Mouse (Mus musculus): Measurements from ENCODE around the gene Usp35. TPM values are rescaled to one million over a fixed set of nuclear protein-coding genes. Genes with fewer than 3 reads are reported as not detected.

Usp35 gene
- total RNA-seq, 2 experiments from 2014 or later: 14.7 to 16.2 TPM

- no peak for DNase-seq (ENCODE audit: low spot score in 2 of 2)
Observed at GRCm38 (mm10) chr7:97315656-97316055, 16.2 kb downstream of the Usp35 start.

- no peak for DNase-seq (ENCODE audit: low spot score in 2 of 2)
Observed at GRCm38 (mm10) chr7:97314646-97315045, 17.2 kb downstream of the Usp35 start.

GRCm38 (mm10) chr7:97313364-97313995 lies 18.3 kb downstream of the Usp35 start:
- no peak for DNase-seq (ENCODE audit: low spot score in 2 of 2)

GRCm38 (mm10) chr7:97312856-97313255 lies 19.0 kb downstream of the Usp35 start:
- DNase-seq (ENCODE audit: low spot score in 2 of 2): no peak

- DNase-seq (ENCODE audit: low spot score in 2 of 2): no peak
Observed at GRCm38 (mm10) chr7:97312196-97312595, 19.6 kb downstream of the Usp35 start.

- DNase-seq (ENCODE audit: low spot score in 2 of 2): no peak
Observed at GRCm38 (mm10) chr7:97311620-97312019, 20.2 kb downstream of the Usp35 start.

- no peak for DNase-seq (ENCODE audit: low spot score in 2 of 2)
Observed at GRCm38 (mm10) chr7:97310341-97310635, 21.5 kb downstream of the Usp35 start.

- DNase-seq (ENCODE audit: low spot score in 2 of 2): no peak
Observed at GRCm38 (mm10) chr7:97309461-97310340, 22.1 kb downstream of the Usp35 start.

- DNase-seq (ENCODE audit: low spot score in 2 of 2): no peak
Observed at GRCm38 (mm10) chr7:97307546-97307945, 24.3 kb downstream of the Usp35 start.

GRCm38 (mm10) chr7:97306813-97307212 lies 25.0 kb downstream of the Usp35 start:
- DNase-seq (ENCODE audit: low spot score in 2 of 2): no peak

- no peak for DNase-seq (ENCODE audit: low spot score in 2 of 2)
Observed at GRCm38 (mm10) chr7:97305206-97305605, 26.6 kb downstream of the Usp35 start.

GRCm38 (mm10) chr7:97304471-97304870 lies 27.3 kb downstream of the Usp35 start:
- no peak for DNase-seq (ENCODE audit: low spot score in 2 of 2)

GRCm38 (mm10) chr7:97303614-97304013 lies 28.2 kb downstream of the Usp35 start:
- no peak for DNase-seq (ENCODE audit: low spot score in 2 of 2)

- DNase-seq (ENCODE audit: low spot score in 2 of 2): no peak
Observed at GRCm38 (mm10) chr7:97302876-97303275, 28.9 kb downstream of the Usp35 start.

GRCm38 (mm10) chr7:97302261-97302660 lies 29.6 kb downstream of the Usp35 start:
- no peak for DNase-seq (ENCODE audit: low spot score in 2 of 2)

GRCm38 (mm10) chr7:97301321-97301720 lies 30.5 kb downstream of the Usp35 start:
- no peak for DNase-seq (ENCODE audit: low spot score in 2 of 2)

GRCm38 (mm10) chr7:97300914-97301313 lies 30.9 kb downstream of the Usp35 start:
- no peak for DNase-seq (ENCODE audit: low spot score in 2 of 2)

- no peak for DNase-seq (ENCODE audit: low spot score in 2 of 2)
Observed at GRCm38 (mm10) chr7:97298943-97299342, 32.9 kb downstream of the Usp35 start.

GRCm38 (mm10) chr7:97298279-97298678 lies 33.5 kb downstream of the Usp35 start:
- DNase-seq (ENCODE audit: low spot score in 2 of 2): no peak

GRCm38 (mm10) chr7:97297466-97297865 lies 34.4 kb downstream of the Usp35 start:
- DNase-seq (ENCODE audit: low spot score in 2 of 2): peak; percentile 35 to 84

- DNase-seq (ENCODE audit: low spot score in 2 of 2): no peak
Observed at GRCm38 (mm10) chr7:97296986-97297385, 34.8 kb downstream of the Usp35 start.

GRCm38 (mm10) chr7:97271068-97271467 lies 60.8 kb downstream of the Usp35 start:
- DNase-seq (ENCODE audit: low spot score in 2 of 2): no peak

GRCm38 (mm10) chr7:97270367-97270766 lies 61.5 kb downstream of the Usp35 start:
- no peak for DNase-seq (ENCODE audit: low spot score in 2 of 2)
